Mouse (Mus musculus) neural tube, postnatal 0 days (tissue): ENCODE data around the gene Ago4. TPM values are rescaled to one million over a fixed set of nuclear protein-coding genes. Genes with fewer than 3 reads are reported as not detected.

Experiments used
- microRNA-seq: library from miRNA; unstranded; fragments of <30 nt; microRNA quantifications from one replicate; pipeline ENCODE4, GENCODE M21; 2016
- polyA plus RNA-seq: library from polyadenylated mRNA; unstranded; fragments of >200 nt; fragmentation: Nextera tagmentation; extraction: Ambion mirVana; gene quantifications from 2 replicates; pipeline ENCODE4 v1.2.1, GENCODE M21; 2015

Gene Ago4
- polyA plus RNA-seq, result 3.3 and 4.0 TPM in 2 replicates

DNA sequence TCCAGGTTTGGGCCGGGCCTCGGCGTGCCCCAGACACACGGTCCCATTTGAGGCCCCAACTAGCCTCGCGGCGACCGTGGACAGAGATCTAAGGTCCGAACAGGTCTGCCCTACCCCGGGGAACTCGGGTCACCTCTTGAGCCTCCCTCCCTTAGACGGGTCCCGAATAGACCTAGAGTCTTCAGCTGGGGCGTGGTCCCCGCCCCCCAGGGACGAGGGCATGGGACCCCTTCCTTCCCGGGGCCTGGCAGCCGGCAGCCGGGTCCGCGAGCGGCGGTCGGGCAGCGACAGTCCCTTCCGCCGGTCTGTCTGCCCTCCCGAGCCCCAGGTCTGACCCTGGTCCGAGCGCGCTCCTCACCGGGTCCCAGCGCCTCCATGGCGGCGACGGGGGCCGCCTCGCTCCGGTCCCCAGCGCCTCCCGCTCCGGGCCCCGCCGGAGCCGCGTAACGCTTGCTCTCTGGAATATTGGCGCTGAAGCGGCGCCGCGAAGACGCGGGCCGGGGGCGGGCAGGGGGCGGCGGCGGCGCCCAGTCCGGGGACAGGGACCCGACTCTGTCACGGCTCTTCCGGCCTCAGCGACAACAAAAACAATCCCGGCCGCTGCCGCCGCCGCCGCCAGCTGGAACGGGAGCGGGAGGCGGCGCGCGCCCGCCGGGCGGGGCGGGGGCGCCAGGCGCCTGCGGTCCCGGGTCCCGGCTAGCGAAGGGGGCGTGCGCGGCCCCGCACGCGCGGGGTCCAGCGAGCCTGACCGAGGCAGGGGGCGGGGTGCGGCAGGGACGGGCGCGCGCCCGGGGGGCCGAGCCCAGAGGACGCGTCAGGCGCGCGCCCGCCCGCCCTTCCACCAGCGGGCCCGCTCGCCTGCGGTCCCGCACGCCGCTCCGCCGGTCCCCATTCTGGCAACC, at the start of gene Ago4:
Gene Ago4 (minus strand): TSS at position 646 of the 902 bp plus-strand sequence.

DNA sequence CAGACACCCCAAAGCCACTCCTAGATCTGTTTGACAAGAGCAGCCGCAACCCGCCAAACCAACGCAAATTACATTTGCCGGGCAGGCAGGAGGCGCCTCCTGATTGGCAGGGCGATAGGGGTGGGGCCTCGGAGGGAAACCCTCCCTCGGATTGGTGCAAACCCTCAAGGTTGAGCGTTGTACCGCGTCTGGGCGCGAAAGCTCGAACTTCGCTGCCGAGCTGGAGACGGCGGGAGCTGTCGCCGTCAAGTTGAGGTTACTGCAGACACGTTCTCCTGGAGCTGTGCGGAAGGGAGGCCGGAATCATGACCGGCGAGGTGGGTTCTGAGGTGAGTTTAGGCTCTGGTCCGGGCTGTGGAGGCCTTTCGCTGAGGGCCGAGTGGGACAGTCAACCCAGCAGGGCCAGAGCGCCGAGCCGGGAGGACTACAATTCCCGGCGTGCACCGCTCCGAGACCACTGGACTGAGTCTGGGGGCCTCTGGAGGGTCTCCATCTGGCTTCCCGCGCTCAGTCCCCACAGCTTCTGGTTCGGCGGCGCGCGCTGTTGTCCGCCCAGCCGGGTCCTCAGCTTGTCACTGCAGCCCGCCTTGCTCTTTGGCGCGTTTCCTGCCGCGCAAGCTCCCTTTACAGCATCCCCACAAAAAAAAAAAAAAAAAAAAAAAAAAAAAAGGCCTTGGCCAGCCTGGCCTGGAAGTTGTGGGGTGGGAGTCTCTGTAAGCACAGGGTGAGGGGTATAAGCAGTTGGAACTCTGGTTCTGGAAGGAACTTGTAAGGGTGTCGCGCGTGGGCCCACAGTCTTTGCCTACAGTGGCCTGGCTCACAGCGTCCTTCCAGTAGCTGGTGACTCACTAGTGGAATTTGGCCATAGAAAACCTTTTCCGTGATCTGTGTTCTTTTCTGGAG, 23.8 kb upstream of the Ago4 start, which contains the start of gene Clspn:
Gene Clspn (plus strand): TSS at position 127 of the 903 bp plus-strand sequence.

DNA sequence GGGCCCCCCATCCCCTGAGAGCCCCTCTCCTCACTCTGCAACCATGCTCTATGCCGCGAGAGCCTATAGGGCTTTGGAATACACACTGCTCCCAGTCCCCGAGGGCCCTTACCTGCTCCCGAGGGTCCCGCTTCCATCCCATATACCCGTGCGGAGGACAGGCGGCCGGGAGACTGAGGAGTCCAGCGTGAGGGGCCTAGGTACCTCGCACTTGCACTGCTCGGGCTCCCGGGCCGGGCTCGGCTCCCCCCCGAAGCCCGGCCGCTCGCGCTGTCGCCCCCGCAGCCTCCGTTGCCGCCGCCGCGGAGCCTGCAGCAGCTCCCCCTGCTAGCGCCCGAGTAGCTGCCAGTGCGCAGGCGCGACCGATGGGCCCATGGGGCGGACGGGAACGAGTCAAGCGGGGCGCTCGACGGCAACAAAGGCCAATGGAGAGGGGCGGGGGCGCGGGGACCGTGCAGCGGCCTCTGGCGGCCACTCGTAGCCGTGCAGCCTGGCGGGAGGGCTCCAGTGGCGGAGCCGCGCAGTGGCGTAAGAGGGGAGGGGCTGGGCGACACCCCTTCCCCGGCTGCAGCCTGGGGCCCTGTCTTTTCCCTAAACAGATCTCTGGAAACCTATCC, 64.9 kb downstream of the Ago4 start, which contains the start of gene Ago1:
Gene Ago1 (minus strand): TSS at position 299 of the 617 bp plus-strand sequence.

Small RNAs within 50 kb of the gene (microRNA-seq; reads per million reads assigned to microRNA genes)
- gene Mir7119, result not detected

Other genes starting within 250 kb of the Ago4 start
- 5.4 and 8.0 TPM in 2 replicates for gene Col8a2, start 246.7 kb downstream of the Ago4 start, polyA plus RNA-seq
- 61.4 and 65.5 TPM in 2 replicates for gene Adprhl2, start 211.8 kb downstream of the Ago4 start, polyA plus RNA-seq
- gene Tekt2, start 207.8 kb downstream of the Ago4 start, polyA plus RNA-seq, result 10.2 and 10.3 TPM in 2 replicates
- gene Ago3, start 103.9 kb downstream of the Ago4 start, polyA plus RNA-seq, result 11.9 and 12.7 TPM in 2 replicates
- gene Ago1, start 64.9 kb downstream of the Ago4 start, polyA plus RNA-seq, result 6.5 and 8.2 TPM in 2 replicates
- gene Clspn, start 23.5 kb upstream of the Ago4 start, polyA plus RNA-seq, result 2.6 and 3.2 TPM in 2 replicates
- 31.6 and 38.1 TPM in 2 replicates for gene 5730409E04Rik, start 76.3 kb upstream of the Ago4 start, polyA plus RNA-seq
- gene Psmb2, start 144.2 kb upstream of the Ago4 start, polyA plus RNA-seq, result 446 and 459 TPM in 2 replicates
- gene Tfap2e, start 202.8 kb upstream of the Ago4 start, polyA plus RNA-seq, result not detected in 2 replicates
- 185 and 198 TPM in 2 replicates for gene Ncdn, start 220.0 kb upstream of the Ago4 start, polyA plus RNA-seq
- 30.9 and 32.5 TPM in 2 replicates for gene AU040320, start 220.1 kb upstream of the Ago4 start, polyA plus RNA-seq